Mouse (Mus musculus) G1E (cell line): ENCODE measurements around the gene Tgm1. TPM values are rescaled to one million over a fixed set of nuclear protein-coding genes. Genes with fewer than 3 reads are reported as not detected.
A peak's percentile ranks its signal among the peaks of the same experiment; 100 is the strongest.

Experiments
- ATAC-seq: 2 replicates; pipeline ENCODE4 v1.8.0; 2016; ENCODE audit warnings: mild to moderate bottlenecking; ENCODE audit not compliant: insufficient number of reproducible peaks, poor library complexity, low FRiP score, severe bottlenecking; ENCODE audit errors: extremely low read depth
- DNase-seq: peaks from one replicate; pipeline ENCODE4 v3.0.0; 2012; ENCODE audit warnings: low spot score
- H3K27me3 ChIP-seq: 2 replicates; pipeline ENCODE4 v1.6.1; 2012; ENCODE audit warnings: mild to moderate bottlenecking, low read length, inconsistent platforms; ENCODE audit not compliant: insufficient read depth
- H3K36me3 ChIP-seq: replicated peaks from 2 replicates; pipeline ENCODE3; 2012; ENCODE audit warnings: mild to moderate bottlenecking, inconsistent platforms
- H3K4me1 ChIP-seq: 2 replicates; pipeline ENCODE4 v1.6.1; 2012; ENCODE audit warnings: low read depth, low read length, inconsistent platforms, mixed read lengths; ENCODE audit not compliant: insufficient read depth
- H3K4me3 ChIP-seq: 2 replicates; pipeline ENCODE4 v1.5.1; 2012; ENCODE audit warnings: low read depth, mild to moderate bottlenecking, inconsistent platforms, low read length, moderate library complexity, mixed read lengths
- H3K9me3 ChIP-seq: replicated peaks from 2 replicates; pipeline ENCODE4 v1.6.1; 2012; ENCODE audit warnings: inconsistent platforms
- CTCF ChIP-seq: IDR thresholded peaks from 2 replicates; pipeline ENCODE4 v1.5.1; 2012; ENCODE audit warnings: low read depth, low read length, inconsistent platforms, mixed read lengths
- GATA1 ChIP-seq: IDR thresholded peaks from 2 replicates; pipeline ENCODE4 v1.6.1; 2012; ENCODE audit warnings: borderline replicate concordance, low read length, inconsistent platforms, mixed read lengths
- GATA2 ChIP-seq: IDR thresholded peaks from 2 replicates; pipeline ENCODE4 v1.6.1; 2012; ENCODE audit warnings: low read depth, low read length, inconsistent platforms, borderline replicate concordance
- POLR2AphosphoS5 ChIP-seq: IDR thresholded peaks from 2 replicates; pipeline ENCODE4 v1.6.1; 2012; ENCODE audit warnings: low read depth, low read length, inconsistent platforms; ENCODE audit not compliant: insufficient replicate concordance
- TAL1 ChIP-seq: conservative IDR thresholded peaks from 2 replicates; pipeline ENCODE4 v1.6.1; 2012; ENCODE audit warnings: low read depth, low read length, inconsistent platforms, mixed read lengths
- polyA plus RNA-seq: library from polyadenylated mRNA; stranded (reverse); fragments of >175 nt; gene quantifications from 2 replicates; pipeline ENCODE4 v1.2.3, GENCODE M21; 2012
- total RNA-seq, 2 experiments: library from RNA; stranded (forward) in 1 of 2; stranded (reverse) in 1 of 2; fragments of 200-1000 nt in 1 of 2; fragments of >200 nt in 1 of 2; fragmentation: Nextera tagmentation in 1 of 2; gene quantifications; 2 replicates each; pipeline ENCODE4 v1.2.3; 2014 to 2017

Gene Tgm1
- total and polyA plus RNA-seq, 3 experiments: 10.5 to 26.6 (median 11.7) TPM

- no peak for ATAC-seq
- Histone ChIP-seq H3K27me3 (no peaks in the 10 kb centered on the region), H3K9me3 (no peaks in the 10 kb centered on the region), H3K4me1 (peaks cover 64% of the 10 kb centered on the region), H3K4me3 (peak overlapping the region; percentile 88), H3K36me3 (peaks cover 51% of the 10 kb centered on the region)
- no peak for DNase-seq
- TF ChIP-seq POLR2AphosphoS5 (no peak), TAL1 (no peak), GATA2 (no peak), GATA1 (no peak), CTCF (no peak)
These were observed 7.3 kb upstream of the Tgm1 start for GRCm38 (mm10) chr14:55721076-55721475.

GRCm38 (mm10) chr14:55720666-55721065 is 6.9 kb upstream of the Tgm1 start:
- Histone ChIP-seq H3K4me3 (no peak overlapping the region), H3K27me3 (no peaks in the 10 kb centered on the region), H3K9me3 (no peaks in the 10 kb centered on the region), H3K36me3 (peaks cover 54% of the 10 kb centered on the region), H3K4me1 (peaks cover 64% of the 10 kb centered on the region)
- DNase-seq: no peak
- TF ChIP-seq TAL1: no peak
- TF ChIP-seq GATA1: no peak
- TF ChIP-seq POLR2AphosphoS5: no peak
- TF ChIP-seq CTCF: no peak
- TF ChIP-seq GATA2: no peak
- ATAC-seq: no peak

- no peak for ATAC-seq
- Histone ChIP-seq H3K4me3 (no peak overlapping the region), H3K27me3 (no peaks in the 10 kb centered on the region), H3K9me3 (no peaks in the 10 kb centered on the region), H3K4me1 (peaks cover 65% of the 10 kb centered on the region), H3K36me3 (peaks cover 56% of the 10 kb centered on the region)
- no peak for DNase-seq
- no peak for TF ChIP-seq TAL1
- no peak for TF ChIP-seq POLR2AphosphoS5
- no peak for TF ChIP-seq CTCF
- no peak for TF ChIP-seq GATA1
- TF ChIP-seq GATA2: no peak
These were observed 6.0 kb upstream of the Tgm1 start for GRCm38 (mm10) chr14:55719737-55720136.

- H3K9me3 ChIP-seq: no peaks in the 10 kb centered on the region
- H3K27me3 ChIP-seq: no peaks in the 10 kb centered on the region
- ATAC-seq (no peak), DNase-seq (no peak)
- TF ChIP-seq CTCF: no peak
- no peak for TF ChIP-seq GATA2
- no peak for TF ChIP-seq TAL1
- no peak for TF ChIP-seq GATA1
- TF ChIP-seq POLR2AphosphoS5: no peak
- peaks cover 67% of the 10 kb centered on the region for H3K4me1 ChIP-seq
- no peak overlapping the region for H3K4me3 ChIP-seq
- H3K36me3 ChIP-seq: peaks cover 56% of the 10 kb centered on the region
These were observed 3.2 kb upstream of the Tgm1 start for GRCm38 (mm10) chr14:55716884-55717283.

GRCm38 (mm10) chr14:55716271-55716670 is 2.5 kb upstream of the Tgm1 start:
- Histone ChIP-seq H3K27me3 (no peaks in the 10 kb centered on the region), H3K36me3 (peaks cover 61% of the 10 kb centered on the region), H3K4me1 (peaks cover 69% of the 10 kb centered on the region), H3K4me3 (no peak overlapping the region), H3K9me3 (no peaks in the 10 kb centered on the region)
- TF ChIP-seq CTCF (no peak), POLR2AphosphoS5 (no peak), GATA1 (no peak), GATA2 (no peak), TAL1 (no peak)
- no peak for ATAC-seq
- DNase-seq: no peak

- Histone ChIP-seq H3K27me3 (no peaks in the 10 kb centered on the region), H3K9me3 (no peaks in the 10 kb centered on the region), H3K4me1 (peaks cover 65% of the 10 kb centered on the region), H3K4me3 (no peak overlapping the region), H3K36me3 (peaks cover 57% of the 10 kb centered on the region)
- DNase-seq: no peak
- TF ChIP-seq GATA2: no peak
- no peak; the same call in 1 of the 2 replicates for ATAC-seq
These were observed 1.2 kb upstream of the Tgm1 start for GRCm38 (mm10) chr14:55714893-55715292.

- Histone ChIP-seq H3K4me3 (peak overlapping the region; percentile 75), H3K9me3 (no peaks in the 10 kb centered on the region), H3K4me1 (peaks cover 76% of the 10 kb centered on the region), H3K27me3 (no peaks in the 10 kb centered on the region), H3K36me3 (peaks cover 55% of the 10 kb centered on the region)
- no peak for TF ChIP-seq GATA1
- TF ChIP-seq GATA2: no peak
- no peak for TF ChIP-seq TAL1
- no peak for TF ChIP-seq CTCF
- DNase-seq: peak; percentile 78
- ATAC-seq: peak; percentile 69
These were observed 558 bp downstream of the Tgm1 start for GRCm38 (mm10) chr14:55713007-55713728.
